Mouse (Mus musculus) stomach, postnatal 0 days (tissue): ENCODE measurements around the gene Kl.

Experiments used
- CTCF ChIP-seq: IDR thresholded peaks from 2 replicates; pipeline ENCODE4 v1.5.1; 2016; ENCODE audit warnings: antibody characterized with exemption, low read depth, mild to moderate bottlenecking, moderate library complexity
- EP300 ChIP-seq: optimal IDR thresholded peaks from 2 replicates; pipeline ENCODE3; 2016; ENCODE audit warnings: antibody characterized with exemption

DNA sequence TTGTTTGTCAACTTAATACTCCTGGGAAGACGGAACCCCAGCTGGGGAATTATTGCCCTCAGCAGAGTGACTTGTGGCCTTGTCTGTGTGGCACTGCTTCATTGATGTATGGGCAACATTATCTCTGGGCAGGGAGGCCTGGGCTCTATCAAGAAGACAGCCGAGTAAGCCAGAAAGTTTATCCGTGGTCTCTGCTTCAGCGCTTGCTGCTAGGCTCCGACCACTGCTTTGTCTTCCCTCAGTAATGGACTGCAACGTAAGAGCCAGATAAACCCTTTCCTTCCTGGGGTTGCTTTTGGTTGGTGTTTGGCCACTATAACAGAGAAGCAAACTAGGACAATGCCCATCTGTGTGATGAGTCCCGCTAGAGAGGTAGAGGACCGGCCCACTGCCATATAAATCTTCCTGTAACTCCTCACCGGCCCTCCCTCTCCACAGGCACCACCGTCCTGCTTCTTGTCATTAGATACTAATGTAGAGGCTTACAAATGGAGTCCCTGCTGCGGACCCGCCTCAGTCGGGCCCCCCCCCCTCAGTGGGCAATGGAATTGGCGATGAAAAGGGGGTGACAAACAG is 25.1 kb downstream of the Kl start:
- TF ChIP-seq EP300: no peak
- no peak for TF ChIP-seq CTCF
